Mouse (Mus musculus) heart, adult 2 months (tissue): ENCODE measurements at regions not wholly inside any gene's neighbourhood (a gene's known extent, or its start where the extent isn't known, plus 50 kb on each side); places are given as distances from the start of the nearest gene placed in this dataset.
A peak's percentile ranks its signal among the peaks of the same experiment; 100 is the strongest.

ENCODE experiments used
- DNase-seq, 2 experiments: peaks; one replicate each; pipeline ENCODE4 v3.0.0; 2021
- H3K27ac ChIP-seq: fragments of 200-600 bp; 2 replicates; pipeline ENCODE4 v1.8.1; 2022
- H3K27me3 ChIP-seq: fragments of 200-500 bp; 2 replicates; pipeline ENCODE4 v1.6.1; 2012; ENCODE audit warnings: mild to moderate bottlenecking, low read length, inconsistent platforms, mixed read lengths; ENCODE audit not compliant: control insufficient read depth, insufficient read depth
- H3K36me3 ChIP-seq: fragments of 200-500 bp; 2 replicates; pipeline ENCODE4 v1.6.1; 2012; ENCODE audit warnings: low read length, inconsistent platforms; ENCODE audit not compliant: control insufficient read depth, insufficient read depth
- H3K4me1 ChIP-seq: fragments of 200-500 bp; 2 replicates; pipeline ENCODE4 v1.6.1; 2011; ENCODE audit warnings: low read length; ENCODE audit not compliant: control insufficient read depth, insufficient read depth
- H3K4me3 ChIP-seq: fragments of 200-600 bp; 2 replicates; pipeline ENCODE4 v1.8.1; 2022
- H3K79me2 ChIP-seq: fragments of 200-500 bp; replicated peaks from 2 replicates; pipeline ENCODE4 v1.6.1; 2012; ENCODE audit warnings: mild to moderate bottlenecking, inconsistent platforms, low read length, moderate library complexity, mixed read lengths; ENCODE audit not compliant: control insufficient read depth, insufficient read depth
- H3K9ac ChIP-seq: fragments of 200-500 bp; 2 replicates; pipeline ENCODE4 v1.6.1; 2012; ENCODE audit warnings: low read depth, mild to moderate bottlenecking, control low read depth, inconsistent platforms, low read length, mixed read lengths
- CTCF ChIP-seq: fragments of 200-600 bp; IDR thresholded peaks from 2 replicates; pipeline ENCODE4 v1.8.1; 2022; ENCODE audit warnings: antibody characterized with exemption, mild to moderate bottlenecking, moderate library complexity
- EP300 ChIP-seq: fragments of 200-500 bp; IDR thresholded peaks from 2 replicates; pipeline ENCODE4 v1.6.1; 2011; ENCODE audit warnings: low read depth, low read length, control low read depth; ENCODE audit not compliant: insufficient read depth
- POLR2A ChIP-seq: fragments of 200-500 bp; IDR thresholded peaks from 2 replicates; pipeline ENCODE4 v1.6.1; 2011; ENCODE audit warnings: mild to moderate bottlenecking, low read depth, low read length, control low read depth; ENCODE audit not compliant: insufficient read depth
- WGBS: fragments of 180-500 bp; shearing (Covaris S2); methylation state at CpG from one replicate; pipeline ENCODE4 v1.1.7; 2018; 5-methylcytosine and 5-hydroxymethylcytosine counted together
- intact Hi-C: fragments of 180-260 bp; cut with DNase I; formaldehyde crosslinking; loops from one replicate; pipeline ENCODE4 v1.15.1; 2025

DNA sequence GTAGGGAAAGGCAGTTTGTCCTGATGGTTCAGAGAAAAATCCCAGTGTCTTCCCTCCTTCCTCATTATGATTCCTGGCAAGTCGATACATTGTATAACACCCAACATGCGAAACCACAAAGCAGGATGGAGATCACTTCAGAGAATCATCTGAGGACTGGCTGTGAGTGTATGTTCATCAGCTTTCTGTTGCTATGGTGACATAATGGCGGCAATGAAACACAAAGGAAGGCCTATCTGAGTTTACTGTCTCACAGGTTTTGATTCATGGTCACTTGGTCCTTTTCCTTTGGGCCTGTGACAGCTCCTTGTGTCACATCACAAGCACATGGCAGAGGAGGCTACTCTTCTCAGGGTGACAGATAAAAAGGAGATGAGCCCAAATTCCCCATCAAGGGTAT, 173.5 kb upstream of the Sp4 start:
- H3K36me3 ChIP-seq = no peaks in the 10 kb centered on the region
- no peak for DNase-seq
- no peak overlapping the region for H3K27ac ChIP-seq
- H3K9ac ChIP-seq = no peak overlapping the region
- H3K27me3 ChIP-seq = no peaks in the 10 kb centered on the region
- TF ChIP-seq CTCF (no peak), EP300 (no peak), POLR2A (no peak)
- intact Hi-C loops = no loop called here
- H3K4me1 ChIP-seq = no peaks in the 10 kb centered on the region
- H3K4me3 ChIP-seq = no peak overlapping the region
- 79% methylated on average over 3 of the region's 3 CpGs for WGBS
- H3K79me2 ChIP-seq = no peaks in the 10 kb centered on the region

- Histone ChIP-seq H3K27ac (no peak overlapping the region), H3K9ac (no peak overlapping the region), H3K4me3 (no peak overlapping the region), H3K79me2 (no peaks in the 10 kb centered on the region), H3K27me3 (no peaks in the 10 kb centered on the region), H3K36me3 (no peaks in the 10 kb centered on the region), H3K4me1 (no peaks in the 10 kb centered on the region)
- no peak for DNase-seq
- intact Hi-C loops = no loop called here
- no peak for TF ChIP-seq EP300
- no peak for TF ChIP-seq CTCF
- no peak for TF ChIP-seq POLR2A
- 61% methylated on average over 3 of the region's 3 CpGs for WGBS
Observed at GRCm38 (mm10) chr12:118466837-118467236, 165.6 kb upstream of the Sp4 start.

DNA sequence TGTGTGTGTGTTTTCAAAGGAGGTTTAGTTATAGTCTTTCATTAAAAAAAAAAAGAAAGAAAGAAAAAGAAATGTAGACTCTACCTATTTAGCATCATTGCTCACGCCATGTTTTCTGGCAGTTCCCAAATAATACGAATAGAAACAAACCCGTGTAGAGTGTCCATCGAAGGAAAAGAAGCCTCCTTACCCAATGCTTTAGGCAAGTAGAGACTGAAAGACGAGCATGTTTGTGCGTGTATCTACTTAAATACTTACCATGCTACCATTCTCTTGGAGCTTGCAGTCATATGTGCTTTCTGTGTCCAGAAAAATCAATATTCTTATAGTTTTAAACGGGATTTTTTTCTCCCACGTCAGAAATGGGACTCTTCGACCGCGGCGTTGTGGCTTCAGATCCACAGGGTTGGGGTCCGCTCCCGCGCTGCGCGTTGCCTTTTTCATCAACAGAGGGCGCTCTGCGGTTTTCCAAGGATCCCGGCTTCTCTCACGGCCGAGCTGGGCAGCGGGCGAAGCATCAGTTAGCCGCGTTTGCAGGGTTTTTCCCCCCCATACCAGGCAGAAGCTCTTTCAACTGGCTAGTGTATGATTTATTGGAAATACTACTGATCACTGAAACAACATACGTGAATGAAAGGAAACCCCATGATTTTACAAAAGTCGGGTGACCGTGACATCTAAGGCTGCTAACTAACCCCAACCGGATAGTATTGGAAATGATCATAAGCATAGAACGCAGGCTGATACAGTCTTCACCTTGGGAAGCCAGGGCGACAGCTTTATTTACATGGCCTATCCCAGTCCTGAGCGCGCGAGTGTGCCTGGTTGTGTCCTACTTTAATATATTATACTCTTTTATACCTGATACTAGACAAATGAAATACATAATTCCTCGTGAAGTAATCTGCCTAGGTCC, 156.5 kb upstream of the Sp4 start:
- no peaks in the 10 kb centered on the region for H3K4me1 ChIP-seq
- no peak overlapping the region for H3K27ac ChIP-seq
- peaks cover 2% of the 10 kb centered on the region; the same call in 1 of the 2 replicates for H3K27me3 ChIP-seq
- DNase-seq = peak; percentile 23 to 45
- TF ChIP-seq CTCF = peak; percentile 79
- no peak for TF ChIP-seq EP300
- no peak overlapping the region for H3K9ac ChIP-seq
- intact Hi-C loops = loop anchor here (2.0 kb wide), 1 partner anchor 397 kb away; no protein-coding TSS in a partner anchor
- no peaks in the 10 kb centered on the region for H3K79me2 ChIP-seq
- H3K4me3 ChIP-seq = no peak overlapping the region
- WGBS = 12% methylated on average over 36 of the region's 36 CpGs
- H3K36me3 ChIP-seq = no peaks in the 10 kb centered on the region

DNA sequence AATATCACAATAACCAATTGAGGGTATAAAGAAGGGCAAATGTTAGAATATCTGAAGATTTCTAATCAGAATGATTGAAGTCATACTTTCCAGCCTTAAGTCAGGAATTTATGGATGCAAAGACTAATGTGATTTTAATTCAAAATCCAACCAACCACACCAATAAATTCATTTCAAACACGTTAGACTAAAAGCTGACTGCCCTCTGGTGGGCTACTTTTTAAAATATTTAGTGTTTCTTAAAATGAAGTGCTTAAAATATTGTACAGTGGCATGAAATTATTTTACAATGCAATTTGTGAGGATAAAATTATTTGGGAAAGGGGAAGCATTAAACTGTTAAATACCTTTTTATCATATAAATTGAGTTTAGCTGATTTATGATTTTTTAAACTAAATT, 154.4 kb upstream of the Sp4 start:
- H3K9ac ChIP-seq = no peak overlapping the region
- intact Hi-C loops = loop anchor here (1.0 to 2.0 kb wide), 2 partner anchors 399 to 462 kb away; no protein-coding TSS in a partner anchor
- H3K4me1 ChIP-seq = no peaks in the 10 kb centered on the region
- WGBS = 24% methylated on average over 1 of the region's 1 CpGs
- H3K79me2 ChIP-seq = no peaks in the 10 kb centered on the region
- no peaks in the 10 kb centered on the region for H3K36me3 ChIP-seq
- H3K27me3 ChIP-seq = peaks cover 2% of the 10 kb centered on the region; the same call in 1 of the 2 replicates
- H3K27ac ChIP-seq = no peak overlapping the region
- no peak overlapping the region for H3K4me3 ChIP-seq
- no peak for DNase-seq
- TF ChIP-seq EP300 (no peak), CTCF (peak; percentile 58), POLR2A (no peak)

DNA sequence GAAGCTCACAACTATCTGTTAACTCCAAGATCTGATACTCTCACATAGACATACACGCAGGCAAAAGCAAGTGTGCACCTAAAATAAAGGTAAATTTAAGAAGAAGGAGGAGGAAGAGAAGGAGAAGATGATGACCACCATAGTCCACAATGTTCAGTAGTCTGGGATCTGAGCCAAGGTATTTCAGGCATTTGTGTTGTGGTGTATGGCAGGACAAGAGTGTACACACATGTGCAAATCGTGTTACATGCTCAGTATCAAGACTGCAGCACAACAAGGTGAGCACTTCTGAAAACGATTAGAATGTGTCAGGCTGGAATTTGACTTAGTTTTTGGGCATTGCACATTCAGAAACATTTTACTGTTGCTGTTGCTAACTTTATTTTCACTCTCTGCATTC, 138.4 kb upstream of the Sp4 start:
- WGBS = 39% methylated on average over 3 of the region's 3 CpGs
- no peak overlapping the region for H3K9ac ChIP-seq
- H3K27ac ChIP-seq = no peak overlapping the region
- H3K36me3 ChIP-seq = no peaks in the 10 kb centered on the region
- no peaks in the 10 kb centered on the region for H3K79me2 ChIP-seq
- intact Hi-C loops = no loop called here
- no peaks in the 10 kb centered on the region for H3K4me1 ChIP-seq
- no peak for DNase-seq
- H3K4me3 ChIP-seq = no peak overlapping the region
- H3K27me3 ChIP-seq = no peaks in the 10 kb centered on the region
- TF ChIP-seq POLR2A = no peak
- no peak for TF ChIP-seq EP300

DNA sequence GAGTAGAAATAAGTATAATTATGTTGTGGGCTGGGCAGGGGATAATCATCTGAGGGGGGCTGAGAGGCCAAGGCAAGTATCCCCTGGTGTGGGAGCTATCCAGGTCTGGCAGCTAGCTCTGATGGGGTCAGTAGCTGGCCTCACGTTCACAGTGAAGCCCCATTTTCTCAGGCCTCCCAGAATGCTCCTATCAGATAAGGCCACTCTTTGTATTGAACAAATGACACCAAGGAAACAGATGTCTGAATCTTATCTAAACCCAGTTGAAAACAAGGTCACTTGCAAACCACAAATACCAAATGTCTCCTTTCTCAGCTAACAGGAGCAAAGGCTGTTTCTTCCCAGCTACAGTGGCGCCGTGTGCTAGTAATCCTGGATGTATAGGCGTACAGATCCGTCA, 137.6 kb upstream of the Sp4 start:
- WGBS = 77% methylated on average over 5 of the region's 5 CpGs
- Histone ChIP-seq H3K9ac (no peak overlapping the region), H3K4me3 (no peak overlapping the region), H3K27me3 (no peaks in the 10 kb centered on the region), H3K4me1 (no peaks in the 10 kb centered on the region), H3K36me3 (no peaks in the 10 kb centered on the region), H3K79me2 (no peaks in the 10 kb centered on the region), H3K27ac (no peak overlapping the region)
- intact Hi-C loops = no loop called here
- DNase-seq = no peak
- TF ChIP-seq CTCF (no peak), POLR2A (no peak), EP300 (no peak)
